Mouse (Mus musculus): ENCODE results near the gene Cyp2d11. TPM values are rescaled to one million over a fixed set of nuclear protein-coding genes. Genes with fewer than 3 reads are reported as not detected.
A peak's percentile ranks its signal among the peaks of the same experiment; 100 is the strongest.

The Cyp2d11 gene
- polyA plus RNA-seq, 2 experiments, result not detected

GRCm38 (mm10) chr15:82361459-82362018, 32.3 kb downstream of the Cyp2d11 start:
- Histone ChIP-seq H3K36me3 (ENCODE audit: control insufficient read depth, insufficient read depth, low read length) (no peaks in the 10 kb centered on the region), H3K9me3 (ENCODE audit: control insufficient read depth, low read length) (no peaks in the 10 kb centered on the region), H3K4me3 (replicated peaks; ENCODE audit: low read length) (no peak overlapping the region), H3K4me2 (replicated peaks; ENCODE audit: low read depth, low read length, severe bottlenecking) (no peak overlapping the region), H3K9ac (ENCODE audit: low read depth, low read length, severe bottlenecking) (no peak overlapping the region), H3K4me1 (ENCODE audit: control insufficient read depth, insufficient read depth, low read length) (peaks cover 8% of the 10 kb centered on the region; the same call in 1 of the 2 replicates), H3K27ac (replicated peaks; ENCODE audit: low read depth, low read length) (no peak overlapping the region), H3K27me3 (ENCODE audit: control insufficient read depth, insufficient read depth, low read length) (no peaks in the 10 kb centered on the region)
- WGBS, result 75% methylated on average over 11 of the region's 11 CpGs
- no peak for DNase-seq (ENCODE audit: low spot score)
- no peak for ATAC-seq (ENCODE audit: low FRiP score, low read depth)
- no peak for TF ChIP-seq POLR2A (IDR thresholded peaks at IDR 0.05; ENCODE audit: borderline replicate concordance, extremely low read depth, insufficient read depth, insufficient read length)

- H3K27ac ChIP-seq (replicated peaks; ENCODE audit: low read depth, low read length), result no peak overlapping the region
- H3K4me1 ChIP-seq (ENCODE audit: control insufficient read depth, insufficient read depth, low read length), result peaks cover 12% of the 10 kb centered on the region; the same call in 1 of the 2 replicates
- TF ChIP-seq POLR2A (IDR thresholded peaks at IDR 0.05; ENCODE audit: borderline replicate concordance, extremely low read depth, insufficient read depth, insufficient read length), result no peak
- no peaks in the 10 kb centered on the region for H3K27me3 ChIP-seq (ENCODE audit: control insufficient read depth, insufficient read depth, low read length)
- no peak for ATAC-seq (ENCODE audit: low FRiP score, low read depth)
- 0 out of 2 replicates have a peak overlapping the region, but pooled peaks have one; percentile 12 for H3K9ac ChIP-seq (ENCODE audit: low read depth, low read length, severe bottlenecking)
- H3K36me3 ChIP-seq (ENCODE audit: control insufficient read depth, insufficient read depth, low read length), result no peaks in the 10 kb centered on the region
- H3K4me2 ChIP-seq (replicated peaks; ENCODE audit: low read depth, low read length, severe bottlenecking), result no peak overlapping the region
- no peak for DNase-seq (ENCODE audit: low spot score)
- no peak overlapping the region for H3K4me3 ChIP-seq (replicated peaks; ENCODE audit: low read length)
- H3K9me3 ChIP-seq (ENCODE audit: control insufficient read depth, low read length), result no peaks in the 10 kb centered on the region
- 54% methylated on average over 22 of the region's 22 CpGs for WGBS
Observed at GRCm38 (mm10) chr15:82358431-82359260, 35.2 kb downstream of the Cyp2d11 start.

GRCm38 (mm10) chr15:82354126-82354945, 39.5 kb downstream of the Cyp2d11 start, which contains the start of gene Ndufa6:
Gene Ndufa6, minus strand, starts transcription at chr15:82354322.
- peaks cover 23% of the 10 kb centered on the region for H3K4me1 ChIP-seq (ENCODE audit: control insufficient read depth, insufficient read depth, low read length)
- ATAC-seq (ENCODE audit: low FRiP score, low read depth), result peak; percentile 100
- H3K27me3 ChIP-seq (ENCODE audit: control insufficient read depth, insufficient read depth, low read length), result no peaks in the 10 kb centered on the region
- peaks cover 18% of the 10 kb centered on the region for H3K36me3 ChIP-seq (ENCODE audit: control insufficient read depth, insufficient read depth, low read length)
- H3K9me3 ChIP-seq (ENCODE audit: control insufficient read depth, low read length), result no peaks in the 10 kb centered on the region
- H3K4me3 ChIP-seq (replicated peaks; ENCODE audit: low read length), result peak within 1 kb of the TSS; percentile 71
- peak; percentile 98 for DNase-seq (ENCODE audit: low spot score)
- TF ChIP-seq POLR2A (IDR thresholded peaks at IDR 0.05; ENCODE audit: borderline replicate concordance, extremely low read depth, insufficient read depth, insufficient read length), result peak; percentile 97
- WGBS, result 2% methylated on average over 55 of the region's 57 CpGs
- peak within 1 kb of the TSS; percentile 83 for H3K4me2 ChIP-seq (replicated peaks; ENCODE audit: low read depth, low read length, severe bottlenecking)
- peak within 1 kb of the TSS; percentile 86 for H3K27ac ChIP-seq (replicated peaks; ENCODE audit: low read depth, low read length)
- H3K9ac ChIP-seq (ENCODE audit: low read depth, low read length, severe bottlenecking), result peak within 1 kb of the TSS; percentile 89

- TF ChIP-seq POLR2A (IDR thresholded peaks at IDR 0.05; ENCODE audit: borderline replicate concordance, extremely low read depth, insufficient read depth, insufficient read length), result no peak
- peak overlapping the region; percentile 89 for H3K9ac ChIP-seq (ENCODE audit: low read depth, low read length, severe bottlenecking)
- H3K4me1 ChIP-seq (ENCODE audit: control insufficient read depth, insufficient read depth, low read length), result peaks cover 18% of the 10 kb centered on the region
- peaks cover 24% of the 10 kb centered on the region for H3K36me3 ChIP-seq (ENCODE audit: control insufficient read depth, insufficient read depth, low read length)
- peak overlapping the region; percentile 67; the same call in 1 of the 2 replicates for H3K27ac ChIP-seq (replicated peaks; ENCODE audit: low read depth, low read length)
- ATAC-seq (ENCODE audit: low FRiP score, low read depth), result peak; percentile 20
- no peak for DNase-seq (ENCODE audit: low spot score)
- H3K4me3 ChIP-seq (replicated peaks; ENCODE audit: low read length), result peak overlapping the region; percentile 71
- H3K27me3 ChIP-seq (ENCODE audit: control insufficient read depth, insufficient read depth, low read length), result no peaks in the 10 kb centered on the region
- under 1% methylated on average over 15 of the region's 23 CpGs for WGBS
- peak overlapping the region; percentile 83 for H3K4me2 ChIP-seq (replicated peaks; ENCODE audit: low read depth, low read length, severe bottlenecking)
- no peaks in the 10 kb centered on the region for H3K9me3 ChIP-seq (ENCODE audit: control insufficient read depth, low read length)
Observed at GRCm38 (mm10) chr15:82353745-82354113, 40.1 kb downstream of the Cyp2d11 start.
